Mouse (Mus musculus): Measurements from ENCODE around the gene Atcay. TPM values are rescaled to one million over a fixed set of nuclear protein-coding genes. Genes with fewer than 3 reads are reported as not detected.

Atcay gene
- total and polyA plus RNA-seq, 3 experiments, result 0.06 to 0.08 TPM; not detected in 1

- TF ChIP-seq USF2 (conservative IDR thresholded peaks at IDR 0.05; ENCODE audit: low read depth, low read length), result peak; percentile 67
- TF ChIP-seq MAFK (IDR thresholded peaks at IDR 0.05; ENCODE audit: insufficient replicate concordance, low read length), result no peak
- TF ChIP-seq ZMIZ1 (IDR thresholded peaks at IDR 0.05; ENCODE audit: low read depth, low read length), result 0 out of 2 replicates have a peak, but pooled peaks have one; percentile 33
- TF ChIP-seq KAT2A (IDR thresholded peaks at IDR 0.05; ENCODE audit: insufficient replicate concordance, low read length), result no peak
- peak; percentile 70 for TF ChIP-seq NRF1 (IDR thresholded peaks at IDR 0.05; ENCODE audit: low read depth, low read length)
- no peak; the same call in 1 of the 2 replicates for TF ChIP-seq SIN3A (IDR thresholded peaks at IDR 0.05; ENCODE audit: low read length)
- 0 out of 2 replicates have a peak, but pooled peaks have one; percentile 38 for TF ChIP-seq TBP (conservative IDR thresholded peaks at IDR 0.05; ENCODE audit: low read depth, low read length)
- peak; percentile 20; the same call in 1 of the 2 replicates for TF ChIP-seq MEF2A (IDR thresholded peaks at IDR 0.05; ENCODE audit: borderline replicate concordance, low read depth, low read length)
- TF ChIP-seq SMC3 (IDR thresholded peaks at IDR 0.05; ENCODE audit: low read depth, low read length), result no peak
- peak; percentile 61; the same call in 1 of the 2 replicates for TF ChIP-seq MYC (IDR thresholded peaks at IDR 0.05; ENCODE audit: low read depth, low read length)
- TF ChIP-seq HCFC1 (IDR thresholded peaks at IDR 0.05; ENCODE audit: low read depth, low read length), result peak; percentile 59
- peak; percentile 77 for TF ChIP-seq MAX (IDR thresholded peaks at IDR 0.05; ENCODE audit: low read length)
- no peak for TF ChIP-seq CHD1 (IDR thresholded peaks at IDR 0.05; ENCODE audit: low read depth, low read length)
- TF ChIP-seq ZKSCAN1 (IDR thresholded peaks at IDR 0.05; ENCODE audit: borderline replicate concordance, low read depth, low read length), result no peak
- TF ChIP-seq NELFE (IDR thresholded peaks at IDR 0.05; ENCODE audit: low read depth, low read length), result no peak
- TF ChIP-seq TCF12 (IDR thresholded peaks at IDR 0.05; ENCODE audit: low read depth, low read length), result peak; percentile 50; the same call in 1 of the 2 replicates
- TF ChIP-seq E2F4 (IDR thresholded peaks at IDR 0.05; ENCODE audit: insufficient replicate concordance, low read depth, low read length), result no peak
- no peak for TF ChIP-seq MXI1 (IDR thresholded peaks at IDR 0.05; ENCODE audit: low read depth, low read length)
- TF ChIP-seq IRF4 (IDR thresholded peaks at IDR 0.05; ENCODE audit: low read depth, low read length), result no peak
- peak; percentile 64 for TF ChIP-seq ELF1 (IDR thresholded peaks at IDR 0.05; ENCODE audit: low read depth, low read length)
- peak; percentile 85 for TF ChIP-seq BHLHE40 (IDR thresholded peaks at IDR 0.05; ENCODE audit: low read depth, low read length)
- no peak for TF ChIP-seq JUND (conservative IDR thresholded peaks at IDR 0.05; ENCODE audit: low read depth, low read length)
Observed at GRCm38 (mm10) chr10:81161602-81162317, 68.9 kb downstream of the Atcay start (continued).

- DNase-seq (ENCODE audit: extremely low read depth), result no peak
- no peak for TF ChIP-seq UBTF (IDR thresholded peaks at IDR 0.05; ENCODE audit: low read depth, low read length)
- no peak for TF ChIP-seq TBP (conservative IDR thresholded peaks at IDR 0.05; ENCODE audit: low read depth, low read length)
- no peak for TF ChIP-seq MAX (IDR thresholded peaks at IDR 0.05; ENCODE audit: low read length)
- no peak for TF ChIP-seq IRF4 (IDR thresholded peaks at IDR 0.05; ENCODE audit: low read depth, low read length)
- no peak for TF ChIP-seq MEF2A (IDR thresholded peaks at IDR 0.05; ENCODE audit: borderline replicate concordance, low read depth, low read length)
- no peak for TF ChIP-seq ZC3H11A (IDR thresholded peaks at IDR 0.05; ENCODE audit: low read depth, low read length)
- TF ChIP-seq EP300 (IDR thresholded peaks at IDR 0.05; ENCODE audit: low read length), result no peak
- TF ChIP-seq MXI1 (IDR thresholded peaks at IDR 0.05; ENCODE audit: low read depth, low read length), result no peak
- no peak for TF ChIP-seq CTCF (conservative IDR thresholded peaks at IDR 0.05 in 1 of 2, IDR thresholded peaks at IDR 0.05 in 1 of 2; ENCODE audit: low read depth in 2 of 2, low read length in 2 of 2)
- no peak for TF ChIP-seq CHD1 (IDR thresholded peaks at IDR 0.05; ENCODE audit: low read depth, low read length)
- no peak for TF ChIP-seq NRF1 (IDR thresholded peaks at IDR 0.05; ENCODE audit: low read depth, low read length)
- no peak for TF ChIP-seq ELF1 (IDR thresholded peaks at IDR 0.05; ENCODE audit: low read depth, low read length)
- no peak for TF ChIP-seq MYC (IDR thresholded peaks at IDR 0.05; ENCODE audit: low read depth, low read length)
- no peak for TF ChIP-seq ZMIZ1 (IDR thresholded peaks at IDR 0.05; ENCODE audit: low read depth, low read length)
- no peak for TF ChIP-seq KAT2A (IDR thresholded peaks at IDR 0.05; ENCODE audit: insufficient replicate concordance, low read length)
- TF ChIP-seq JUND (conservative IDR thresholded peaks at IDR 0.05; ENCODE audit: low read depth, low read length), result no peak
- TF ChIP-seq BHLHE40 (IDR thresholded peaks at IDR 0.05; ENCODE audit: low read depth, low read length), result no peak
- no peak for TF ChIP-seq POLR2A (IDR thresholded peaks at IDR 0.05; ENCODE audit: low read depth, low read length)
- TF ChIP-seq RAD21 (IDR thresholded peaks at IDR 0.05; ENCODE audit: low read depth, low read length), result no peak
Observed at GRCm38 (mm10) chr10:81154736-81155135, 75.9 kb downstream of the Atcay start.

More at GRCm38 (mm10) chr10:81154736-81155135, 75.9 kb downstream of the Atcay start:
- H3K36me3 ChIP-seq (replicated peaks in 1 of 2; ENCODE audit: control insufficient read depth in 1 of 2, insufficient read depth in 1 of 2, low read length in 1 of 2), result peaks cover 69 to 81% of the 10 kb centered on the region in 2 experiments
- H3K4me2 ChIP-seq (ENCODE audit: insufficient read depth, low read depth, poor library complexity, severe bottlenecking), result no peak overlapping the region
- dilution Hi-C loops (cut with MboI; ENCODE audit: extremely low pct_ligation_motif_present, extremely low pct_unique_long_range_greater_than_20kb, low sequenced_read_pairs), result no loop called here
- no peaks in the 10 kb centered on the region for H3K27me3 ChIP-seq (replicated peaks)
- H3K4me1 ChIP-seq (ENCODE audit: control insufficient read depth in 1 of 2, insufficient read depth in 2 of 2), result peaks cover 0 to 36% of the 10 kb centered on the region in 2 experiments; a peak in 2 of 4 replicates
- H3K79me2 ChIP-seq (replicated peaks; ENCODE audit: control insufficient read depth, extremely low read depth, insufficient read depth, poor library complexity, severe bottlenecking), result peaks cover 2% of the 10 kb centered on the region; the same call in 1 of the 2 replicates
- no peak overlapping the region for H3K9ac ChIP-seq (ENCODE audit: insufficient read depth, low read depth)
- no peak overlapping the region for H3K4me3 ChIP-seq (replicated peaks in 1 of 3; ENCODE audit: low read depth in 2 of 3, low read length in 2 of 3, poor library complexity in 1 of 3)
- no peak overlapping the region for H3K27ac ChIP-seq (ENCODE audit: insufficient read depth, low read depth)
- in situ Hi-C loops (cut with MboI; ENCODE audit: low pct_ligation_motif_present, low pct_unique_long_range_greater_than_20kb, low sequenced_read_pairs), result no loop called here
- no peaks in the 10 kb centered on the region for H3K9me3 ChIP-seq (replicated peaks; ENCODE audit: low read length)

Data from CH12.LX (cell line).